Mouse (Mus musculus): ENCODE results near the gene Fhl4. TPM values are rescaled to one million over a fixed set of nuclear protein-coding genes. Genes with fewer than 3 reads are reported as not detected.

The Fhl4 gene
- total RNA-seq (2023): not detected

GRCm38 (mm10) chr10:85102247-85103084, at the start of gene Fhl4, which contains the start of gene Tmem263:
Gene Fhl4 (minus strand): TSS chr10:85102495.
Gene Tmem263 (plus strand): TSS chr10:85102627.

GRCm38 (mm10) chr10:85127395-85128287, 25.3 kb upstream of the Fhl4 start, which contains the start of gene Mterf2:
Gene Mterf2 (minus strand): TSS chr10:85128027.

Other genes with a start within 250 kb of the Fhl4 start
- gene Ric8b, start 184.9 kb downstream of the Fhl4 start, total RNA-seq (2023): 37.2 TPM
- 7.7 TPM for gene Tmem263, start 132 bp upstream of the Fhl4 start, total RNA-seq (2023)
- gene Mterf2, start 25.5 kb upstream of the Fhl4 start, total RNA-seq (2023): 9.6 TPM
- 24.0 TPM for gene Cry1, start 82.6 kb upstream of the Fhl4 start, total RNA-seq (2023)

Measured in CD8-positive naive resting alpha-beta T cell, adult 57 days (primary cell).